Mouse (Mus musculus) liver, embryonic 11.5 days (tissue): ENCODE measurements around the gene Shisa5. TPM values are rescaled to one million over a fixed set of nuclear protein-coding genes. Genes with fewer than 3 reads are reported as not detected.
A peak's percentile ranks its signal among the peaks of the same experiment; 100 is the strongest.

Source experiments
- ATAC-seq: fragments of 200-750 bp; cut with Nextera tagmentation; replicated peaks from 2 replicates; pipeline ENCODE4 v1.8.0; 2017; ENCODE audit warnings: moderate number of reproducible peaks, mild to moderate bottlenecking, moderate TSS enrichment, moderate library complexity; ENCODE audit not compliant: low FRiP score
- DNase-seq: peaks from one replicate; pipeline ENCODE4 v3.0.0-alpha.2; 2017; ENCODE audit warnings: low spot score
- H3K27ac ChIP-seq: fragments of 300-500 bp; sonication (generic); 2 replicates; pipeline ENCODE4 v1.5.1; 2014; ENCODE audit warnings: mild to moderate bottlenecking, low read depth, low read length, control low read depth
- H3K27me3 ChIP-seq: fragments of 300-500 bp; sonication (generic); replicated peaks from 2 replicates; pipeline ENCODE4 v1.6.1; 2014; ENCODE audit warnings: low read length, mixed read lengths; ENCODE audit not compliant: control insufficient read depth, insufficient read depth
- H3K36me3 ChIP-seq: fragments of 300-500 bp; sonication (generic); 2 replicates; pipeline ENCODE4 v1.6.1; 2014; ENCODE audit warnings: mild to moderate bottlenecking, low read length, moderate library complexity, mixed read lengths; ENCODE audit not compliant: control insufficient read depth, insufficient read depth
- H3K4me1 ChIP-seq: fragments of 300-500 bp; sonication (generic); replicated peaks from 2 replicates; pipeline ENCODE4 v1.6.1; 2014; ENCODE audit warnings: low read length, mixed read lengths; ENCODE audit not compliant: control insufficient read depth, insufficient read depth
- H3K4me2 ChIP-seq: fragments of 300-500 bp; sonication (generic); 2 replicates; pipeline ENCODE4 v1.6.1; 2014; ENCODE audit warnings: mild to moderate bottlenecking, control low read depth, moderate library complexity
- H3K4me3 ChIP-seq: fragments of 300-500 bp; sonication (generic); 2 replicates; pipeline ENCODE4 v1.5.1; 2014; ENCODE audit warnings: low read depth, low read length, control low read depth
- H3K9ac ChIP-seq: fragments of 300-500 bp; sonication (generic); 2 replicates; pipeline ENCODE4 v1.6.1; 2014; ENCODE audit warnings: low read depth, low read length, control low read depth
- H3K9me3 ChIP-seq: fragments of 300-500 bp; sonication (generic); 2 replicates; pipeline ENCODE4 v1.6.1; 2016; ENCODE audit warnings: low read length, inconsistent platforms, mixed read lengths; ENCODE audit not compliant: control insufficient read depth
- WGBS: fragments of 180-500 bp; shearing (Covaris S2); extraction: QIAGEN DNeasy Blood & Tissue Kit; methylation state at CpG from one replicate; pipeline ENCODE4 v1.1.7; 2014; 5-methylcytosine and 5-hydroxymethylcytosine counted together
- polyA plus RNA-seq: library from polyadenylated mRNA; unstranded; fragments of >200 nt; fragmentation: Nextera tagmentation; extraction: Ambion mirVana; gene quantifications from 2 replicates; pipeline ENCODE4 v1.2.1, GENCODE M21; 2014

Gene Shisa5
- polyA plus RNA-seq, 1 experiment from 2014 or later, result 33.7 TPM

DNA sequence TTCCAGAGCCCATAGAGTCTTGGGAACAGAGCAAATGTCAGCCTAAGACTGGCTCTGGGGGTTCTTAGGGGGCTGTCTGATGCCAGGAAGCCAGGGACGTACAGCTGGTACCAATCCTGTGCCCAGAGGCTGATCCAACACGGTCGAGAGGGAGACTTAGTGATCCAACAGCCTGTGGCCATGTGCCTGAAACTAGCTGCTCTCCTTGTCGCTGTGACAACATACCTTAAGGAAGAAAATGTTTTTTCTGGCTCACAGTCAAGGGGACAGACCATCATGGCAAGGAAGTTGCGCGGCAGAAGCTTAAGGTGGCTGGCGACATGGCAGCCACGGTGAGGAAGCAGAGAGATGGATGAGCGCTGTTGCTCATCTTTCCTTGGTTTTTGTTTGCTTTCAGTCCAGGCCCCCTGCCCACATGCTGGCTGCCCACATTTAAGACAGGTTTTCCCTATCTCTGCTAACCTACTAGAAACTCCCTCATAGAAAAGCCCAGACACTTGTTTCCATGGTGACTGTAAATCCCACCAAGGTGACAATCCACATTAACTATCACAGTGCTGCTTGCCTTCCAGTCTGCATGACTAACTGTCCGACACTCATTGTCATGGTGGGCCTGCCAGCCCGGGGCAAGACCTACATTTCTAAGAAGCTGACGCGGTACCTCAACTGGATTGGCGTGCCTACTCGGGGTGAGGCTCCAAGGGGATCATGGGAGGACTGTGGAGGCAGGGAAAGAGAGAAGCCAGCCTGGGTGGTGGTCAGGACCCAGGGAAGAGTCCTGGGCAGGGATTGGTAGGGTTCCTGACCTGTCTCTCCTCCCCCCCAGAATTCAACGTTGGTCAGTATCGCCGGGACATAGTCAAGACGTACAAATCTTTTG lies 39.8 kb upstream of the Shisa5 start:
- H3K27me3 ChIP-seq, result no peaks in the 10 kb centered on the region
- no peak for ATAC-seq
- no peak for DNase-seq
- no peak overlapping the region for H3K27ac ChIP-seq
- no peaks in the 10 kb centered on the region for H3K9me3 ChIP-seq
- no peak overlapping the region for H3K9ac ChIP-seq
- no peaks in the 10 kb centered on the region for H3K36me3 ChIP-seq
- H3K4me2 ChIP-seq, result no peak overlapping the region
- whole genome bisulfite sequencing, result 77% methylated on average over 19 of the region's 19 CpGs
- peaks cover 16% of the 10 kb centered on the region for H3K4me1 ChIP-seq
- no peak overlapping the region for H3K4me3 ChIP-seq

DNA sequence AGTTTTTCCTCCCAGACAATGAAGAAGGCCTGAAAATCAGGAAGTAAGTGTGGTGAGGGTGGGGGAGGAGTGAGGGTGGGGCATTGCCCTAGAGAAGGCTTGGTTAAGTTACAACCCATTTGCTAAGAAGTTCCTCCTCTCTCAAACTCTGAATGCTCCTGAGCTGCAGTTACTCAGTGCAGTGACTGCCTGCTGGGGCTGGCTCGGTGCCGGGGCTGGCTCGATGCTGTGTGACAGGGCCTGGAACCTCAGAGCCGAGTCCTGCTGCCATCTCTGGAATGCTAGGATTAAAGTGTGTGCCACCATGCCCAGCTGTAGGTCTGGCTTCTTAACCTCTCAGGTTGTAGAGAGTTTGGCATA lies 39.2 kb upstream of the Shisa5 start:
- ATAC-seq (no peak), DNase-seq (no peak)
- WGBS, result 51% methylated on average over 4 of the region's 4 CpGs
- H3K27ac ChIP-seq, result no peak overlapping the region
- H3K9ac ChIP-seq, result no peak overlapping the region
- H3K4me2 ChIP-seq, result no peak overlapping the region
- H3K36me3 ChIP-seq, result no peaks in the 10 kb centered on the region
- H3K27me3 ChIP-seq, result no peaks in the 10 kb centered on the region
- H3K4me3 ChIP-seq, result no peak overlapping the region
- H3K9me3 ChIP-seq, result no peaks in the 10 kb centered on the region
- peaks cover 16% of the 10 kb centered on the region for H3K4me1 ChIP-seq

DNA sequence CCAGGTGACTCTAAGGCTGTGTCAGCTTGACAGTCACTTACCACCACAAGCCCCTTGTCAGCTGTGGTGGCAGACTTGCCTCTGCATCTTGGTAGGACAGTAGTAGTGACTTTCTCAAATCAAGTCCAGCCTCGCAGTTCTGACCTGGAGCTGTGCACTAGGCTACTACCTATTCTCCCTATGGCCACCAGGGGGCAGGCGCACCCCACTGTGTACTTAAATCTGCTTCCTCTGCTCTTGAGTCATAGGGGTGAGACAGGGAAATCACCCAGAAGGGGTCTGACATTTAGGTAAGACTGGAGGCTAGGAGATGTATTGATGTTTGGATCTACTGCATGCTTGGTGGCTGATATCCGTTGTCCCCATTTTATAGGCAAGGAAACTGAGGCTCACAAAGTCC lies 37.6 kb upstream of the Shisa5 start:
- H3K36me3 ChIP-seq, result no peaks in the 10 kb centered on the region
- H3K27me3 ChIP-seq, result no peaks in the 10 kb centered on the region
- H3K4me2 ChIP-seq, result no peak overlapping the region
- no peaks in the 10 kb centered on the region for H3K9me3 ChIP-seq
- ATAC-seq (peak; percentile 57), DNase-seq (peak; percentile 64)
- 8% methylated on average over 3 of the region's 3 CpGs for WGBS
- no peak overlapping the region for H3K4me3 ChIP-seq
- H3K27ac ChIP-seq, result no peak overlapping the region
- H3K9ac ChIP-seq, result no peak overlapping the region
- H3K4me1 ChIP-seq, result peaks cover 9% of the 10 kb centered on the region

DNA sequence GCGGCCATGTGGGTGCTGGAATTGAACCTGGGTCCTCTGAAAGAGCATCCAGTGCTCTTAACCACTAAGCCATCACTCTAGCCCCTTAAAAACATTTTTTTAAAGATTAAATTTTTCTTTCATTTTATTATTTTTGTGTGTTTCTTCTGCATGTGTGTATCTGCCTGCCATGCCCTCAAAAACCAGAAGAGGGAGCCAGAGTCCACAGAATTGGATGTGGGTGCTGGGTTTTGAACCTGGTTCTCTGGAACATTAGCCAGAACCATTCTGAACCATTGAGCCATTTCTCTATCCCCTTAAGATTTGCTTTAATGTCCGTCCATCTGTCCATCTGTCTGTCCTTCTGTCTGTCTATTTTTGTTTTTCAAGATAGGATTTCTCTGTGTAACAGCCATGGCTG lies 35.2 kb upstream of the Shisa5 start:
- Histone ChIP-seq H3K9ac (no peak overlapping the region), H3K36me3 (no peaks in the 10 kb centered on the region), H3K4me3 (no peak overlapping the region), H3K27me3 (no peaks in the 10 kb centered on the region), H3K4me1 (peaks cover 9% of the 10 kb centered on the region), H3K27ac (no peak overlapping the region), H3K9me3 (no peaks in the 10 kb centered on the region), H3K4me2 (no peak overlapping the region)
- ATAC-seq, result no peak
- no peak for DNase-seq
- 38% methylated on average over 2 of the region's 2 CpGs for WGBS

DNA sequence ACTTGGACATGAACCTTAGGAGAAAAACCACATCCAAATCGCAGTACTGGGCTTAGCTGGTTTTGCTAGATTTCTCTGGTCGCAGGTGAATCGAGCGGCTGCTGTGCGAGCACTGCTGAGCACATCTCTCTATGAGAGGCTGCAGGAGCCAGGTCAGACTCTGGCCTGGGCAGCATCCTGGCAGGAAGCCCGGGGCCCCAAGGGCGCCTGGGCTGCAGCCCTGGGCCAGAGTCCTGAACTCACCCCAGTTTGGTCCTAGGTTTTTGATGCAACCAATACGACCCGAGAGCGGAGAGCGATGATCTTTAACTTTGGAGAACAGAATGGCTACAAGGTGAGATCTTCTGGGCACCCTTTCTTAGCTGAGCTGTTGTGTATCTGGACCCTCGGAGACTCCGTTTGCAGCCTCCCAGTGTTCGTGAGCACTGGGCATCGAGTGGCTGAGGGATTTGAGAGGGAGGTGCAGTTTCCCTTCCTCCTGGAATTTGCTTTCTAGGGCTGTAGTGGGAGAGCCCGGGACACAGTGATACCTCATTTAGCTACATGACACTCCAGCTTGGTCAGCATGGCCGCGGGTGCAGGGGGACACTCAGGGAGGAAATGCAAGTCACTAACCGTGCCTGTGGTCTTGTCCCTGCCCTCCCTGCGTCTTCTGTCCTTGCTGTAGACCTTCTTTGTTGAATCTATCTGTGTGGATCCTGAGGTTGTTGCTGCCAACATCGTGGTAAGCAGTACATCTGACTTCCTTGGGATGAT lies 31.2 kb upstream of the Shisa5 start:
- Histone ChIP-seq H3K27me3 (no peaks in the 10 kb centered on the region), H3K9ac (no peak overlapping the region), H3K9me3 (no peaks in the 10 kb centered on the region), H3K36me3 (no peaks in the 10 kb centered on the region), H3K4me2 (no peak overlapping the region), H3K4me1 (peaks cover 17% of the 10 kb centered on the region), H3K4me3 (no peak overlapping the region), H3K27ac (no peak overlapping the region)
- no peak for ATAC-seq
- 71% methylated on average over 21 of the region's 21 CpGs for WGBS
- DNase-seq, result no peak

DNA sequence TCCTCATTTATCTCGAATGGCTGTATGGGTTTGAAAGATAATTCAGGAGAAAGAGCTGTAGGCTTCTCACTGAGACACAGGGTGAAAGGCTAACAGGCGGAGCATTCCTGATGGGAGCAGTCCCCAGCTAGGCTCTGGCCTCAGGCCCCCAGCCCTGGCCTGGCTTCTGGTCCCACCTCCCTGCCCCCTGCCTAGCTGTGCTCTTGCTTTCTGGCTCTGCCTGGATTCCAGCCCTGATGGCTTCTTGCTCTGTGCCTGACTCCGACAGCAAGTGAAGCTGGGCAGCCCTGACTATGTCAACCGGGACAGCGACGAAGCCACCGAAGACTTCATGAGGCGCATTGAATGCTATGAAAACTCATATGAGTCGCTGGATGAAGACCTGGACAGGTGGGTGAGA lies 30.3 kb upstream of the Shisa5 start:
- Histone ChIP-seq H3K27ac (no peak overlapping the region), H3K9ac (no peak overlapping the region)
- WGBS, result 74% methylated on average over 9 of the region's 9 CpGs

DNA sequence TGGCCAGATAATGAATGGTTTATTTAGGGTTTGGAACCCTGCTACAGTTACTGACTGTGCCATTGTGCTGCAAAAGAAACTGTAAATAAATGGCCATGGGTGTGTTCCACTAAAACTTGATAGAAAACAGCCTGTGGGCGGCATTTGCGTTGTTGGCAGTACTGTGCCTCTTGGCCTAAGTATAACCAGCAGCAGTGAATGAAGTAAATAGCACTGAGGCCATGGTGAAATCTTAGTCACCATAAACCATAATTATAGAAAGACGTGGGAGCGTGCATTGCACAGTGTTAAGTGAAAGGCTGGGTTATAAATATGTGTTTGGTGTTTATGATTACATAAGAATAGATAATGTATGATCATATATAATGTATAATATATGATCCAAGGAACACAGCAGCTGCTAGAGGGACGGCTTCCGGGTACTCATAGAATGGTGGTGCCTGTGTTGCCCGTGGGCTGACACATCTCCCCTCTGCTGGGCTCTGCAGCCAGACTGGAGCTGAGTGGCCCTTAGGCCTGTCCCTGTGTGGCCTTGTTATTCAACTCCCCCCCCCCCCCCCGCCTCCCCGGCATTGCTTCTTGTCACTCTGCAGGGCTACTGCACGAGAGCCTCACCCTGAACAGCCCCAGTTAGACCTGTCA lies 29.2 kb upstream of the Shisa5 start:
- H3K27me3 ChIP-seq, result no peaks in the 10 kb centered on the region
- no peaks in the 10 kb centered on the region for H3K9me3 ChIP-seq
- ATAC-seq, result no peak
- H3K27ac ChIP-seq, result no peak overlapping the region
- no peak overlapping the region for H3K4me3 ChIP-seq
- peaks cover 17% of the 10 kb centered on the region for H3K4me1 ChIP-seq
- H3K4me2 ChIP-seq, result no peak overlapping the region
- 67% methylated on average over 10 of the region's 10 CpGs for WGBS
- no peaks in the 10 kb centered on the region for H3K36me3 ChIP-seq
- DNase-seq, result no peak
- no peak overlapping the region for H3K9ac ChIP-seq

More for the DNA sequence above, 30.3 kb upstream of the Shisa5 start:
- DNase-seq (no peak), ATAC-seq (no peak)
- Histone ChIP-seq H3K9me3 (no peaks in the 10 kb centered on the region), H3K4me1 (peaks cover 17% of the 10 kb centered on the region), H3K27me3 (no peaks in the 10 kb centered on the region), H3K4me2 (no peak overlapping the region), H3K4me3 (no peak overlapping the region), H3K36me3 (no peaks in the 10 kb centered on the region)

DNA sequence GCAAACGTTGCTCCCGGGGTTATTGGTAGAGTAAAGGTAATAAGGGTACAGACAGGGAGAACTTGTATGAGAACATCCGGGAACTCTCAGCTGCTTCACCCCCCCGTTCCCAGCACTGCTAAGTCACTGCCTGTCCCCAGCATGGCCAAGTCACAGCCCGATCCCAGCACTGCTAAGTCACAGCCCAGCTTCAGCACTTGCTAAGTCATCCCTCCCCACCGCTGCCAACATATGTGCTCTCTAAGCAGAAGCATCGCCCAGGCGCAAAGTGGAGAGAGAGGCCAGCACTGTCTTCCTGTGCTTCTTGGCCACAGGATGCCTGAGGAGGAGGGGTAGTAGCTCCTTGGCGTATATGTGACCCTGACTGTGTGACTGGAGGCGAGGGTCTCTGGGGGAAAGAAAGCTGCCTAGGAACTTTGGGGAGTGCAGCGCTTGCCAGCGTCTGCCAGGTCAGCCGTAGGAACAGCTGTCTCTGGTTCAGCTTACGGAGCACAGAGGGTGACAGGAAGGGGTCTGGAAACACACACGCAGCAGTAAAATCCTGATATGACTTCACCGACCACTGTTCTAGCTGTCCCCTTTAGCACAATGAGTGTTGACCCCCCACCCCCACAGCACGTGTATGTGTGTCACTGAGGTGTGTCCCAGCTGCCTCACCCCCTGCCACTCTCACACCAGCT lies 28.6 kb upstream of the Shisa5 start:
- WGBS, result 37% methylated on average over 17 of the region's 17 CpGs

More for the DNA sequence above, 28.6 kb upstream of the Shisa5 start:
- DNase-seq, result no peak
- no peaks in the 10 kb centered on the region for H3K36me3 ChIP-seq
- H3K4me2 ChIP-seq, result peak overlapping the region; percentile 33
- no peak overlapping the region for H3K9ac ChIP-seq
- peak; percentile 61 for ATAC-seq
- H3K27me3 ChIP-seq, result no peaks in the 10 kb centered on the region
- no peaks in the 10 kb centered on the region for H3K9me3 ChIP-seq
- H3K4me3 ChIP-seq, result no peak overlapping the region
- peaks cover 17% of the 10 kb centered on the region for H3K4me1 ChIP-seq
- H3K27ac ChIP-seq, result no peak overlapping the region
